Mouse (Mus musculus) large intestine, adult 2 months (tissue): ENCODE measurements around the gene Evc2. TPM values are rescaled to one million over a fixed set of nuclear protein-coding genes. Genes with fewer than 3 reads are reported as not detected.

Experiments
- DNase-seq: peaks from one replicate; pipeline ENCODE4 v3.0.0-alpha.2; 2012; ENCODE audit warnings: low read depth, low spot score
- WGBS: fragments of 180-500 bp; shearing (Covaris S2); methylation state at CpG from one replicate; pipeline ENCODE4 v1.1.7; 2018; 5-methylcytosine and 5-hydroxymethylcytosine counted together
- polyA plus RNA-seq: library from polyadenylated mRNA; depleted of rRNA; stranded (reverse); fragments of >200 nt; gene quantifications from 2 replicates; pipeline ENCODE4 v1.2.3, GENCODE M21; 2012; rRNA removed

The Evc2 gene
- 2.4 and 4.0 TPM in 2 replicates for polyA plus RNA-seq

GRCm38 (mm10) chr5:37338288-37338687 lies at the start of gene Evc2:
Evc2 (plus strand) TSS chr5:37338499.
- DNase-seq: no peak
- 1% methylated on average over 27 of the region's 27 CpGs for WGBS

DNA sequence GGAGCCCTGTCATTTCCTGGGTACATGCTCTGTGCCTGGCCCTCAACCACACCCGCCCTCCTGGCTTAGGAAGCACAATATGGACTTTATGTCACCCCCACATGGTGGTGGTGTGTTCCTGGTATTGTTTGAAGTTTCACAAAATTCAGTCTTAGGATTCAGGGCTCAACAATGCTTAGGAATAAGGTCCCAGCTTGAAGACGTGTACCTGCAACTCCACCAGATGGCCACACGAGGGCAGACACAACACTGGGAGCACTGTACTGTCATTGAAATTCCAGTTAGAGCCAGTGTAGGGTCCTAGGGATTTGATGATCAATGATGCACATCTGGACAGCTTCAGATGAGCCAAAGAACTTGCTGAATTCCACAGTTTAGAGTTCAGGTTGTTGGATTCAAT lies 49.1 kb upstream of the Evc2 start:
- DNase-seq: no peak
- 13% methylated on average over 3 of the region's 3 CpGs for WGBS

- no peak for DNase-seq
- WGBS: 61% methylated on average over 9 of the region's 9 CpGs
Measured at GRCm38 (mm10) chr5:37290983-37291382, 47.3 kb upstream of the Evc2 start.

DNA sequence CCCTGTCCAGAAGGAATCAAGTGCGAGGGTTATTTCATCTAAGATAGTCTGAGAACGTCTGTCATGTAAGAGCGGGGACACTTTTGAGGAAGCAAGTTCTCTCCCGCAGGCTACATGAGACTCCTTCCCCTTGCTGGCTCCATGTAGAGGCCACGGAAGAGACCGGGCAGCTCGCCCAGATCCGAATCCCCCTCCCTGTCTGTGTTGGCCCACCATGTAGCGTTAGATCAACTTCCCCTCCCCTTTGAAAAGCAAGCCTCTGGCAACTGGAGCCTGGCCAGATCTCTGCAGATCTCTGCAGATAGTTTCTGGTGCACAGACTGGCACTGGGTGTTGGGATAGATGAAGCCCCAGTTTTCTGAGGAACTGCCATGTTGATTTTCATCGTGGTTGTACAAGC lies 41.6 kb upstream of the Evc2 start:
- 63% methylated on average over 10 of the region's 10 CpGs for WGBS

DNA sequence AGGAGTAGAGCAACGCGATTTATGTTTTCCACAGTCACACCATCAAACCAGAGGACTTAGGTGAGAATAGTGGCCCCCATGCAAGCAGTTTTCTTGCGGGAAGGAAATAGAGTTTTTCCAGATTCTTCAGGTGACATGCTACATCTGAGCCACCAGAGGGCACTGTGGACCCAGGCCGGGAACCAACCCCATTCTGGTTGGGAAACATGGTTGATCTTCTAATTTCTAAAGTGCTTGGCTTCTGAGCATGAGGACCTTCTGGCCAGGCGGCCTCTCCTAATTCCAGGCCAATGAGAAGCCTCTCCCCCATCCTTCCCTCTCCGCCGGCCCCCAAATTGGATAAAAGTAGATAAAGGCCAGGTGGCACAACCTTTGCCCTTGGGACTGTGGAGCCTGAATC lies 39.9 kb upstream of the Evc2 start:
- 20% methylated on average over 7 of the region's 7 CpGs for WGBS
- DNase-seq: no peak

More for the DNA sequence above, 41.6 kb upstream of the Evc2 start:
- no peak for DNase-seq

GRCm38 (mm10) chr5:37310026-37310425 lies 28.3 kb upstream of the Evc2 start:
- DNase-seq: no peak
- WGBS: 83% methylated on average over 9 of the region's 9 CpGs

GRCm38 (mm10) chr5:37312980-37313722 lies 25.1 kb upstream of the Evc2 start:
- 78% methylated on average over 12 of the region's 12 CpGs for WGBS
- DNase-seq: no peak

GRCm38 (mm10) chr5:37318715-37319114 lies 19.6 kb upstream of the Evc2 start:
- WGBS: 76% methylated on average over 6 of the region's 6 CpGs

DNA sequence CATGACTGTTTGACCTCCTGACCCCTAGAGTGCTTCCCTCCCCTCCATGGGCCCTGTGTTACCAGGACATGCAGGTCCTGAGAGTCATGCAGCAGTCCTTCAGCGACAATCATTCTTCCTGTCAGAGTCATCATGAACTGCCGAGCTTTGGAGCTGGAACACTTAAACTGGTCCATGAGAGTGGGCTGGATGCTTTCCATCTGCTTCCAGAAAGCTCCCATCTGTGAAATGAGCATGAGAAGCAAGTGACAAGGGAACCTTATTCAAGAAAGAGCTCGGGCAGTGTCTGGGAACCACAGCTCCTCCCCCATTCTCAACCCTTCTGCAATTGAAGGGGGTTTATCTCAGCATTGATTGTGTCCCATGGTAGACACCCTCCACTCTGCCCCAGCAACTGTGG lies 18.1 kb upstream of the Evc2 start:
- 68% methylated on average over 3 of the region's 3 CpGs for WGBS
- no peak for DNase-seq

More at GRCm38 (mm10) chr5:37318715-37319114, 19.6 kb upstream of the Evc2 start:
- no peak for DNase-seq

DNA sequence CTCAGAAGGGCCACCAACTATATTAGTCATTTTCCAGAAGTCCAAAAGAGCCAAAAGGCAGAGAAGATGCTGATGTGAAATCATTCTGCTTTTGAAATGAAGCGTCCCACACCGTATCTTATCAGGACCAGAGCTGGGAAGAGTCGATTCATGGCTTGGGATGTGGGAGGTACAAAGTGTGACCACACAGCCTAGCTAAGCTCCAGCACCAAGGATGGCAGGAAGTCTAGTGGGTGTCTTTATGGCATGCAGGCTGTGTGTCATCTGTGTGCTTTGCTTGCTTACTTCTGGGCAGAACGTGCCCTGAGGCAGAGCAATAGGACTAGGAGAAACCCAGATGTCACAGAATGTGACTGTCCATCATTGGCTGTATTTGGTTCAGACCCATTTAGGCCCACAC lies 17.5 kb upstream of the Evc2 start:
- WGBS: 81% methylated on average over 4 of the region's 4 CpGs
- no peak for DNase-seq

GRCm38 (mm10) chr5:37326675-37327074 lies 11.6 kb upstream of the Evc2 start:
- 89% methylated on average over 6 of the region's 6 CpGs for WGBS
- DNase-seq: no peak

GRCm38 (mm10) chr5:37330449-37331132 lies 7.7 kb upstream of the Evc2 start:
- WGBS: 70% methylated on average over 8 of the region's 8 CpGs

DNA sequence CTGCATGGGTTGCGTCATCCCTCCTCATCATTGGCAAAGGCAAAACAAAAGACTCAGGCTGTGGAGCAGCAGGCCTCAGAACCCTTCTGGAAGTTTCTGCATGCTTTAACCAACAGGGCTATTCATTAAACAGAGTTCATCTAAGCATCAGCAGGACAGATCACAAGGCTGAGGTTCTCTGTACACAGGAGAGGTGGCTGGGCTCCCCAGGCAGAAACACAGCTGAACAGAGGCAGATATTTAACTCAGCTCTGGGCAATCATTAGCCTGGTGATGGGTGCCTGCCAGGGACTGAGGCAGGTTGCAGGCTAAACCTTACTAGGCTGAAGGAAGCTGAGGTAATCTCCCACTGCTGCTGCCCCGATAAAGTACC lies 7.2 kb upstream of the Evc2 start:
- 77% methylated on average over 2 of the region's 2 CpGs for WGBS
- no peak for DNase-seq

More at GRCm38 (mm10) chr5:37330449-37331132, 7.7 kb upstream of the Evc2 start:
- no peak for DNase-seq

GRCm38 (mm10) chr5:37332066-37332465 lies 6.2 kb upstream of the Evc2 start:
- DNase-seq: no peak
- 56% methylated on average over 4 of the region's 4 CpGs for WGBS

DNA sequence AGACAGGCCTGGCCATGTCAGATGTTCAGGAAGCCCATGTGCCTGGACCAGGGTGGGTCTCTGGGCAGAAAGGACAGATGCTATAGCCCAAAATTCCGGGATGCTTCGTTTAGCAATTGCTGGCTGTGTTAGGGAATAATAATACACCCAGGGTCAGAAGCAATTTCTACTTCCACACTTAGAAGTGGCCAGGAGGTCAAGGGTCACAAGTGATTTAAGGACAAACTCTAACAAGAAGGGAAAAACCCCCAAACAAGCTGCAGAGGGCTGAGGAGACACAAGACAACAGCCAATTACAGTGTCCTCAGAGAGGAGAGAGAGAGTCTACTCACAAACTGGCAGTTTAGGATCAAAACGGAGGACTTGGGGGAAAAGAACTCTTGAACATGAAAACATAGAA lies 3.2 kb upstream of the Evc2 start:
- 55% methylated on average over 3 of the region's 3 CpGs for WGBS
- no peak for DNase-seq

GRCm38 (mm10) chr5:37336485-37337105 lies 1.7 kb upstream of the Evc2 start, which contains the start of gene Evc:
Evc (minus strand) TSS chr5:37336894.
- 3% methylated on average over 48 of the region's 48 CpGs for WGBS

GRCm38 (mm10) chr5:37337696-37338095 lies 603 bp upstream of the Evc2 start:
- no peak for DNase-seq
- 71% methylated on average over 3 of the region's 3 CpGs for WGBS

More at GRCm38 (mm10) chr5:37336485-37337105, 1.7 kb upstream of the Evc2 start, which contains the start of gene Evc:
- no peak for DNase-seq

DNA sequence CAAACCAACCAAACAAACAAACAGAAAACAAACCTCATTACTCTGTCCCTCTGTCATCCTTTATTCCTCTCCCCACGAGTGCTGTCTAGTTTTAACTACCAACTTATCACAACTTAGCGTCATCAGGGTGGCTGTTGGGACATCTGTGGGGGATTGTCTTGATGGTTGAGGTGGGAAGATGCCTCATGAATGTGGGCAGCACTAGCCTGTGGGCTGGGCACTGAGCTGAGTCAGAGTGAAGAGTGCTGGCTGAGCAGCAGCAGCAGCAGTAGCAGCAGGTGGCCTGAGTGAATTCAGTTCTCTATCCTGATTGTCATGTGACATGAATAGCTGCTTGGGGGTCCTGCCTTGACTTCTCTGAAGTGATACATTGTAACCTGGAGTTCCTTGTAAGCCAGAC lies 5.7 kb downstream of the Evc2 start:
- 70% methylated on average over 2 of the region's 2 CpGs for WGBS
- DNase-seq: no peak

GRCm38 (mm10) chr5:37351791-37352190 lies 13.5 kb downstream of the Evc2 start:
- DNase-seq: no peak
- 86% methylated on average over 2 of the region's 2 CpGs for WGBS

- 77% methylated on average over 4 of the region's 4 CpGs for WGBS
- DNase-seq: no peak
Measured at GRCm38 (mm10) chr5:37354385-37354784, 16.1 kb downstream of the Evc2 start.

- 90% methylated on average over 8 of the region's 8 CpGs for WGBS
- no peak for DNase-seq
Measured at GRCm38 (mm10) chr5:37356027-37356426, 17.7 kb downstream of the Evc2 start.
